ENCODE assay signal across 8 mouse cellular contexts in genomic region chr8:123630841-123631251, GRCm38 (mm10). TPM values are rescaled to one million over a fixed set of nuclear protein-coding genes. Genes with fewer than 3 reads are reported as not detected.
DNase-seq lines count a peak whose midpoint lies in the region; ATAC-seq and TF ChIP-seq lines count a peak whose summit lies in the region.
"Had no signal": no experiment of that assay in that cellular context is flagged by ENCODE, and none has a peak within 500 bp of the region (broad histone marks: within the 10 kb centered on the region; RNA-seq: fewer than 3 reads in every experiment).

No protein-coding gene starts in this region.

- no peak for TF ChIP-seq EP300 in liver, postnatal 0 days (IDR thresholded peaks at IDR 0.05; ENCODE audit: low read depth)

- no peaks in the 10 kb centered on the region for H3K79me3 ChIP-seq in C2C12 (ENCODE audit: low read depth)

- no peaks in the 10 kb centered on the region for H3K27me3 ChIP-seq in C2C12 (ENCODE audit: control insufficient read depth, insufficient read depth, insufficient read length)
- no peaks in the 10 kb centered on the region; the same call in 1 of the 2 replicates for H3K27me3 ChIP-seq in forebrain, embryonic 16.5 days (replicated peaks; ENCODE audit: control insufficient read depth, insufficient read depth, low read length)
- H3K27me3 ChIP-seq in liver, postnatal 0 days (ENCODE audit: insufficient read depth, low read length) = peaks cover 9% of the 10 kb centered on the region; the same call in 1 of the 2 replicates

- peak; percentile 74 for DNase-seq in MN1 (ENCODE audit: low spot score)
- no peak for DNase-seq in liver, postnatal 0 days
- no peak for DNase-seq in left cerebral cortex, postnatal 36 days (ENCODE audit: low spot score in 2 of 2)
- DNase-seq in left cerebral cortex, postnatal 4 days = no peak
- DNase-seq in layer of hippocampus, postnatal 10 days (ENCODE audit: low spot score in 2 of 2) = no peak
- DNase-seq: right cerebral cortex, postnatal 25 days had no signal

- H3K4me1 ChIP-seq in forebrain, embryonic 16.5 days (replicated peaks; ENCODE audit: control insufficient read depth, insufficient read depth, low read length) = peaks cover 10% of the 10 kb centered on the region
- peaks cover 4% of the 10 kb centered on the region for H3K4me1 ChIP-seq in liver, postnatal 0 days (ENCODE audit: insufficient read depth)

- intact Hi-C loops in left cerebral cortex, postnatal 36 days (cut with DNase I) = no loop called here
- intact Hi-C loops in left cerebral cortex, postnatal 4 days (cut with DNase I) = no loop called here

- H3K4me2 ChIP-seq in forebrain, embryonic 16.5 days (ENCODE audit: low read length) = peak overlapping the region; percentile 45
- 0 out of 2 replicates have a peak overlapping the region, but pooled peaks have one; percentile 6 for H3K4me2 ChIP-seq in liver, postnatal 0 days (ENCODE audit: low read depth, low read length)

- no peak overlapping the region for H3K27ac ChIP-seq in forebrain, embryonic 16.5 days (ENCODE audit: low read length)
- H3K27ac ChIP-seq in liver, postnatal 0 days (ENCODE audit: low read depth) = no peak overlapping the region

- no peak overlapping the region for H3K4me3 ChIP-seq in C2C12 (ENCODE audit: insufficient read depth, poor library complexity, severe bottlenecking)
- H3K4me3 ChIP-seq in forebrain, embryonic 16.5 days (replicated peaks; ENCODE audit: low read length) = peak overlapping the region; percentile 31
- H3K4me3 ChIP-seq in liver, postnatal 0 days (ENCODE audit: low read depth, low read length) = no peak overlapping the region

- no peak overlapping the region for H3ac ChIP-seq in C2C12 (ENCODE audit: control insufficient read depth, insufficient read length, low read depth)

- peak overlapping the region; percentile 44; the same call in 1 of the 2 replicates for H3K9ac ChIP-seq in forebrain, embryonic 16.5 days (replicated peaks; ENCODE audit: low read depth, low read length)
- no peak overlapping the region for H3K9ac ChIP-seq in liver, postnatal 0 days (replicated peaks)

- H3K79me2 ChIP-seq in C2C12 (ENCODE audit: control insufficient read depth, insufficient read depth) = no peaks in the 10 kb centered on the region

- 27% methylated on average over 12 of the region's 12 CpGs for WGBS in forebrain, embryonic 16.5 days
- WGBS in liver, postnatal 0 days (ENCODE audit: insufficient replicate concordance) = 32% methylated on average over 12 of the region's 12 CpGs

- TF ChIP-seq CTCF in C2C12 (IDR thresholded peaks at IDR 0.05; ENCODE audit: control insufficient read depth, insufficient read depth, insufficient read length) = no peak
- no peak for TF ChIP-seq CTCF in liver, postnatal 0 days (IDR thresholded peaks at IDR 0.05; ENCODE audit: low read depth)

- no peaks in the 10 kb centered on the region for H3K9me3 ChIP-seq in forebrain, embryonic 16.5 days (ENCODE audit: control insufficient read depth, low read length)
- no peaks in the 10 kb centered on the region for H3K9me3 ChIP-seq in liver, postnatal 0 days (ENCODE audit: low read length)

- H3K36me3 ChIP-seq in C2C12 (ENCODE audit: control insufficient read depth, insufficient read depth) = no peaks in the 10 kb centered on the region
- no peaks in the 10 kb centered on the region for H3K36me3 ChIP-seq in forebrain, embryonic 16.5 days (ENCODE audit: control insufficient read depth, insufficient read depth)
- H3K36me3 ChIP-seq in liver, postnatal 0 days (replicated peaks; ENCODE audit: insufficient read depth, low read length) = no peaks in the 10 kb centered on the region

- ATAC-seq in forebrain, embryonic 16.5 days = no peak
- ATAC-seq in liver, postnatal 0 days = no peak

TF ChIP-seq in C2C12, 6 proteins besides CTCF, POLR2A, EP300 and RAD21:
- TF ChIP-seq USF1 (IDR thresholded peaks at IDR 0.05; ENCODE audit: low read depth) (peak; percentile 48), FOSL1 (IDR thresholded peaks at IDR 0.05; ENCODE audit: insufficient read depth, low read length, poor library complexity, severe bottlenecking) (no peak), MAX (IDR thresholded peaks at IDR 0.05) (no peak), MYOD1 (IDR thresholded peaks at IDR 0.05; ENCODE audit: control insufficient read depth, insufficient read length, low read depth) (no peak), CEBPB (IDR thresholded peaks at IDR 0.05; ENCODE audit: low read depth) (peak; percentile 56), MYOG (IDR thresholded peaks at IDR 0.05; ENCODE audit: control insufficient read depth, extremely low read depth, insufficient read length) (no peak)

RNA-seq across cellular contexts. Expression of gene Rhou, which starts 22.9 kb away (rescaled TPM):
- polyA plus RNA-seq in C2C12 (2012; fragmentation: generic; extraction: Trizol) = 22.7 TPM
- polyA plus RNA-seq in forebrain, embryonic 16.5 days (2015; fragmentation: Nextera tagmentation; extraction: Ambion mirVana) = 8.8 and 9.5 TPM in 2 replicates
- 2.8 and 3.8 TPM in 2 replicates for polyA plus RNA-seq in liver, postnatal 0 days (2015; fragmentation: Nextera tagmentation; extraction: Ambion mirVana)
- 10 to 100 TPM; 41.6 to 49.0 TPM for total RNA-seq in left cerebral cortex, postnatal 36 days (2021)
- 10 to 100 TPM; 78.0 to 89.0 TPM for total RNA-seq in left cerebral cortex, postnatal 4 days (2021)
- 10 to 100 TPM; 36.9 to 39.6 TPM for total RNA-seq in layer of hippocampus, postnatal 10 days (2021)
